Mouse (Mus musculus): ENCODE data around the gene Odf2l.

Odf2l gene

GRCm38 (mm10) chr3:145142925-145143324, 24.5 kb downstream of the Odf2l start:
- no peak for DNase-seq

GRCm38 (mm10) chr3:145143856-145144255, 25.5 kb downstream of the Odf2l start:
- no peak for DNase-seq

GRCm38 (mm10) chr3:145146871-145147270, 28.5 kb downstream of the Odf2l start:
- DNase-seq: no peak

GRCm38 (mm10) chr3:145147483-145147882, 29.1 kb downstream of the Odf2l start:
- peak; percentile 13 for DNase-seq

GRCm38 (mm10) chr3:145147952-145148351, 29.6 kb downstream of the Odf2l start:
- no peak for DNase-seq

GRCm38 (mm10) chr3:145151092-145151491, 32.7 kb downstream of the Odf2l start:
- DNase-seq: no peak

- DNase-seq: no peak
Observed at GRCm38 (mm10) chr3:145151933-145152332, 33.5 kb downstream of the Odf2l start.

- DNase-seq: no peak
Observed at GRCm38 (mm10) chr3:145156883-145157282, 38.5 kb downstream of the Odf2l start.

- DNase-seq: no peak
Observed at GRCm38 (mm10) chr3:145158441-145158840, 40.1 kb downstream of the Odf2l start.

- DNase-seq: no peak
Observed at GRCm38 (mm10) chr3:145166741-145167140, 48.4 kb downstream of the Odf2l start.

GRCm38 (mm10) chr3:145167766-145168165, 49.4 kb downstream of the Odf2l start:
- peak; percentile 6 for DNase-seq

- DNase-seq: no peak
Observed at GRCm38 (mm10) chr3:145168844-145169696, 50.7 kb downstream of the Odf2l start.

- DNase-seq: no peak
Observed at GRCm38 (mm10) chr3:145170028-145170427, 51.6 kb downstream of the Odf2l start.

GRCm38 (mm10) chr3:145170604-145171389, 52.4 kb downstream of the Odf2l start:
- no peak for DNase-seq

- DNase-seq: no peak
Observed at GRCm38 (mm10) chr3:145171390-145172060, 53.1 kb downstream of the Odf2l start.

- DNase-seq: no peak
Observed at GRCm38 (mm10) chr3:145184645-145185044, 66.3 kb downstream of the Odf2l start.

GRCm38 (mm10) chr3:145191972-145192371, 73.6 kb downstream of the Odf2l start:
- DNase-seq: no peak

- DNase-seq: no peak
Observed at GRCm38 (mm10) chr3:145195240-145195923, 77.0 kb downstream of the Odf2l start.

GRCm38 (mm10) chr3:145198050-145198449, 79.7 kb downstream of the Odf2l start:
- no peak for DNase-seq
